Mouse (Mus musculus) neural tube, embryonic 15.5 days (tissue): ENCODE data around the gene B3galt2. TPM values are rescaled to one million over a fixed set of nuclear protein-coding genes. Genes with fewer than 3 reads are reported as not detected.
A peak's percentile ranks its signal among the peaks of the same experiment; 100 is the strongest.

Source experiments
- ATAC-seq: fragments of 200-750 bp; cut with Nextera tagmentation; 2 replicates; pipeline ENCODE4 v1.8.0; 2017; ENCODE audit warnings: mild to moderate bottlenecking, moderate TSS enrichment, moderate library complexity; ENCODE audit not compliant: low FRiP score
- H3K27ac ChIP-seq: fragments of 300-500 bp; sonication (generic); replicated peaks from 2 replicates; pipeline ENCODE4 v1.5.1; 2015; ENCODE audit warnings: mild to moderate bottlenecking, inconsistent platforms
- H3K27me3 ChIP-seq: fragments of 300-500 bp; sonication (generic); replicated peaks from 2 replicates; pipeline ENCODE4 v1.6.1; 2015; ENCODE audit warnings: inconsistent platforms
- H3K36me3 ChIP-seq: fragments of 300-500 bp; sonication (generic); 2 replicates; pipeline ENCODE4 v1.6.1; 2015; ENCODE audit warnings: inconsistent platforms
- H3K4me1 ChIP-seq: fragments of 300-500 bp; sonication (generic); 2 replicates; pipeline ENCODE4 v1.6.1; 2015; ENCODE audit warnings: inconsistent platforms
- H3K4me2 ChIP-seq: fragments of 300-500 bp; sonication (generic); 2 replicates; pipeline ENCODE4 v1.6.1; 2015; ENCODE audit warnings: inconsistent platforms, mild to moderate bottlenecking, moderate library complexity
- H3K4me3 ChIP-seq: fragments of 300-500 bp; sonication (generic); replicated peaks from 2 replicates; pipeline ENCODE4 v1.5.1; 2015; ENCODE audit warnings: mild to moderate bottlenecking, inconsistent platforms
- H3K9ac ChIP-seq: fragments of 300-500 bp; sonication (generic); replicated peaks from 2 replicates; pipeline ENCODE4 v1.6.1; 2015; ENCODE audit warnings: mild to moderate bottlenecking, inconsistent platforms
- H3K9me3 ChIP-seq: fragments of 300-500 bp; sonication (generic); replicated peaks from 2 replicates; pipeline ENCODE4 v1.6.1; 2016; ENCODE audit warnings: inconsistent platforms
- WGBS: fragments of 180-500 bp; shearing (Covaris S2); methylation state at CpG from one replicate; pipeline ENCODE4 v1.1.7; 2015; ENCODE audit warnings: mixed read lengths; 5-methylcytosine and 5-hydroxymethylcytosine counted together
- polyA plus RNA-seq: library from polyadenylated mRNA; unstranded; fragments of >200 nt; fragmentation: Nextera tagmentation; extraction: Ambion mirVana; gene quantifications from 2 replicates; pipeline ENCODE4 v1.2.1, GENCODE M21; 2015

B3galt2 gene
- 5.8 and 7.4 TPM in 2 replicates for polyA plus RNA-seq

GRCm38 (mm10) chr1:143640650-143641407 lies at the start of gene B3galt2:
Gene B3galt2, plus strand, starts transcription at chr1:143640664.
- peak; percentile 93 for ATAC-seq
- H3K27me3 ChIP-seq: no peaks in the 10 kb centered on the region
- peaks cover 4% of the 10 kb centered on the region; the same call in 1 of the 2 replicates for H3K4me1 ChIP-seq
- H3K4me2 ChIP-seq: peak within 1 kb of the TSS; percentile 56
- no peaks in the 10 kb centered on the region for H3K9me3 ChIP-seq
- peak within 1 kb of the TSS; percentile 73 for H3K9ac ChIP-seq
- H3K4me3 ChIP-seq: peak within 1 kb of the TSS; percentile 51
- WGBS: 16% methylated on average over 15 of the region's 15 CpGs
- H3K36me3 ChIP-seq: no peaks in the 10 kb centered on the region
- peak within 1 kb of the TSS; percentile 95 for H3K27ac ChIP-seq

- ATAC-seq: no peak
- H3K36me3 ChIP-seq: no peaks in the 10 kb centered on the region
- H3K9ac ChIP-seq: no peak overlapping the region
- no peaks in the 10 kb centered on the region for H3K27me3 ChIP-seq
- H3K4me3 ChIP-seq: no peak overlapping the region
- H3K4me2 ChIP-seq: no peak overlapping the region
- H3K9me3 ChIP-seq: no peaks in the 10 kb centered on the region
- 95% methylated on average over 2 of the region's 2 CpGs for WGBS
- no peaks in the 10 kb centered on the region for H3K4me1 ChIP-seq
- no peak overlapping the region for H3K27ac ChIP-seq
Observed at GRCm38 (mm10) chr1:143596864-143597263, 43.6 kb upstream of the B3galt2 start.

GRCm38 (mm10) chr1:143608911-143609310 lies 31.6 kb upstream of the B3galt2 start:
- no peaks in the 10 kb centered on the region for H3K27me3 ChIP-seq
- no peak for ATAC-seq
- H3K4me2 ChIP-seq: no peak overlapping the region
- H3K36me3 ChIP-seq: 0 out of 2 replicates have a peak, but pooled peaks cover 2% of the 10 kb centered on the region
- H3K4me3 ChIP-seq: no peak overlapping the region
- no peak overlapping the region for H3K27ac ChIP-seq
- WGBS: 83% methylated on average over 2 of the region's 2 CpGs
- H3K4me1 ChIP-seq: no peaks in the 10 kb centered on the region
- H3K9ac ChIP-seq: no peak overlapping the region
- no peaks in the 10 kb centered on the region for H3K9me3 ChIP-seq

GRCm38 (mm10) chr1:143612901-143613300 lies 27.6 kb upstream of the B3galt2 start:
- Histone ChIP-seq H3K27ac (no peak overlapping the region), H3K9ac (no peak overlapping the region), H3K4me2 (no peak overlapping the region), H3K9me3 (no peaks in the 10 kb centered on the region), H3K27me3 (no peaks in the 10 kb centered on the region), H3K4me1 (no peaks in the 10 kb centered on the region), H3K36me3 (0 out of 2 replicates have a peak, but pooled peaks cover 2% of the 10 kb centered on the region), H3K4me3 (no peak overlapping the region)
- no peak for ATAC-seq
- 98% methylated on average over 2 of the region's 2 CpGs for WGBS

GRCm38 (mm10) chr1:143619760-143620159 lies 20.7 kb upstream of the B3galt2 start:
- Histone ChIP-seq H3K4me3 (no peak overlapping the region), H3K27me3 (no peaks in the 10 kb centered on the region), H3K36me3 (0 out of 2 replicates have a peak, but pooled peaks cover 3% of the 10 kb centered on the region), H3K9me3 (no peaks in the 10 kb centered on the region), H3K27ac (no peak overlapping the region), H3K9ac (no peak overlapping the region), H3K4me2 (no peak overlapping the region), H3K4me1 (no peaks in the 10 kb centered on the region)
- ATAC-seq: no peak
- WGBS: 19% methylated on average over 2 of the region's 2 CpGs

GRCm38 (mm10) chr1:143621930-143622329 lies 18.5 kb upstream of the B3galt2 start:
- Histone ChIP-seq H3K4me2 (no peak overlapping the region), H3K4me3 (no peak overlapping the region), H3K27ac (no peak overlapping the region), H3K27me3 (no peaks in the 10 kb centered on the region), H3K9ac (no peak overlapping the region), H3K9me3 (no peaks in the 10 kb centered on the region), H3K36me3 (0 out of 2 replicates have a peak, but pooled peaks cover 7% of the 10 kb centered on the region), H3K4me1 (no peaks in the 10 kb centered on the region)
- ATAC-seq: no peak

GRCm38 (mm10) chr1:143622634-143623033 lies 17.8 kb upstream of the B3galt2 start:
- ATAC-seq: no peak
- 95% methylated on average over 1 of the region's 1 CpGs for WGBS

GRCm38 (mm10) chr1:143631337-143631736 lies 9.1 kb upstream of the B3galt2 start:
- Histone ChIP-seq H3K4me1 (no peaks in the 10 kb centered on the region), H3K27me3 (no peaks in the 10 kb centered on the region), H3K9ac (no peak overlapping the region), H3K36me3 (0 out of 2 replicates have a peak, but pooled peaks cover 1% of the 10 kb centered on the region), H3K4me3 (no peak overlapping the region), H3K27ac (no peak overlapping the region), H3K4me2 (no peak overlapping the region), H3K9me3 (no peaks in the 10 kb centered on the region)
- ATAC-seq: no peak
- 62% methylated on average over 7 of the region's 7 CpGs for WGBS

More at GRCm38 (mm10) chr1:143622634-143623033, 17.8 kb upstream of the B3galt2 start:
- Histone ChIP-seq H3K27ac (no peak overlapping the region), H3K27me3 (no peaks in the 10 kb centered on the region), H3K4me2 (no peak overlapping the region), H3K4me1 (no peaks in the 10 kb centered on the region), H3K36me3 (0 out of 2 replicates have a peak, but pooled peaks cover 7% of the 10 kb centered on the region), H3K4me3 (no peak overlapping the region), H3K9me3 (no peaks in the 10 kb centered on the region), H3K9ac (no peak overlapping the region)

- no peak overlapping the region for H3K27ac ChIP-seq
- no peak for ATAC-seq
- H3K4me3 ChIP-seq: no peak overlapping the region
- no peaks in the 10 kb centered on the region for H3K9me3 ChIP-seq
- no peaks in the 10 kb centered on the region for H3K4me1 ChIP-seq
- H3K27me3 ChIP-seq: no peaks in the 10 kb centered on the region
- 80% methylated on average over 1 of the region's 1 CpGs for WGBS
- H3K9ac ChIP-seq: no peak overlapping the region
- no peaks in the 10 kb centered on the region for H3K36me3 ChIP-seq
- no peak overlapping the region for H3K4me2 ChIP-seq
Observed at GRCm38 (mm10) chr1:143632361-143632760, 8.1 kb upstream of the B3galt2 start.

GRCm38 (mm10) chr1:143632854-143633587 lies 7.4 kb upstream of the B3galt2 start:
- Histone ChIP-seq H3K4me2 (no peak overlapping the region), H3K4me1 (no peaks in the 10 kb centered on the region), H3K4me3 (no peak overlapping the region), H3K27me3 (no peaks in the 10 kb centered on the region), H3K27ac (no peak overlapping the region), H3K36me3 (no peaks in the 10 kb centered on the region), H3K9me3 (no peaks in the 10 kb centered on the region), H3K9ac (no peak overlapping the region)
- no peak for ATAC-seq
- WGBS: 91% methylated on average over 2 of the region's 2 CpGs

GRCm38 (mm10) chr1:143644221-143644620 lies 3.8 kb downstream of the B3galt2 start:
- Histone ChIP-seq H3K36me3 (no peaks in the 10 kb centered on the region; the same call in 1 of the 2 replicates), H3K9ac (no peak overlapping the region), H3K4me2 (peak overlapping the region; percentile 20), H3K4me1 (peaks cover 13% of the 10 kb centered on the region), H3K27me3 (no peaks in the 10 kb centered on the region), H3K9me3 (no peaks in the 10 kb centered on the region), H3K4me3 (peak overlapping the region; percentile 36), H3K27ac (no peak overlapping the region)
- 95% methylated on average over 2 of the region's 2 CpGs for WGBS
- peak; percentile 26; the same call in 1 of the 2 replicates for ATAC-seq
